Mouse (Mus musculus) right cerebral cortex, postnatal 14 days (tissue): ENCODE measurements around the gene Smoc2.

Experiments
- DNase-seq: peaks from one replicate; pipeline ENCODE4 v3.0.0; 2022

The Smoc2 gene

DNA sequence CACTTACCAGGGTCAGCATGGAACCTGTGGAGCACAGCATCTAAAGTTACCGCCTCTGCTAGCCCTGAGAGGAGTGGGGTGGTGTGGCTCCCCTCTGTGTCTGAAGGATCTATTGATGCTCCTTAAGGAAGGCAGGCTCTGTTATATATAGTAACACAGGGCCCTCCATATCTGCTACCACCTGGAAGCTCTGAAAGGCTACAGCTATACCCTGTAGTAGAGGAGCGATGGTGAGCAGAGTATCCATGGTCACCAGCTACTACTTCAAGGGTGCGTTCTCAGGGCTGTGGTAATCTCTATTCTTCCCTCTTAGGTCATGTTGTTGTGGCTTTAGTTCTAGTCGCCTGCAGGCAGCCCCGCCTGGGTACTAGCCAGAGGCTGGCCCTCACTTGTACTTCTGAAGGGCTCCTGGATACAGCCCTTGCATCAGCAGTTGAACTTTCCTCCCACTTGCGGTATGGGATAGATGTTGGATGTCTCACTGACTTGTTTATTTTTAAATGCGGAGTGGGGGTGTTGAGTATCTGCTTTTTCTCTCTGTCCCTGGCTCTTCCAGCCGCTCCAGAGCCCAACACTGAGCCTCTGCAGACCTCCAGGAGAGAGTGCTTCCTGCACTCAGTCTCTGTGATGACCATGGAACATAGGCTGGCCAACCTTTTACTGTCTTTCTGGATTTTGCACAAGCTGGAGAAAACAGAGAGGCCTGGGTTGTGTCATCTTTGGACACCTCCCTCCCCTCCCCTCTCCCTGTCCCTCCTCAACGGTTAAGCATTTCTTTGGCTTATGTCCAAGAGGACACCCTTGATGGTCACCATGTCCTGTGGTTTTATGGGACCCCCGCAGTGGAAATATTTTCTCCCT, 74.1 kb downstream of the Smoc2 start:
- no peak for DNase-seq

DNA sequence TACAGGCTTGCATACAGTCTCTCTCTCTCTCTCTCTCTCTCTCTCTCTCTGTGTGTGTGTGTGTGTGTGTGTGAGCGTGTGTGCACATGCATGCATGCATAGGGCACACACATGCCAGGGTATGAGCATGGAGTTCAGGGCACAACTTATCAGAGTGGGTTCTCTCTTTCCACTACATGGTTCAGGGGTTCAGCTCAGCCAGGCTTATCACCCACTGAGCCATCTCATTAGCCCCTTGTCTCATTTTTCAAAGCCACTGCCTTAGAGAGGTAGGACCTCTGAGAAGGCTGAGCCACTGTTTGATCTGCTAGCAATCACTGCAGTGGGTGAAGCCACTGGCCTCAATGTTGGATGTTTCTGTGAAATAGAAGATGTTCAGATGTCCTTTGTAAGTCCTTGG, 82.2 kb downstream of the Smoc2 start:
- DNase-seq: no peak

DNA sequence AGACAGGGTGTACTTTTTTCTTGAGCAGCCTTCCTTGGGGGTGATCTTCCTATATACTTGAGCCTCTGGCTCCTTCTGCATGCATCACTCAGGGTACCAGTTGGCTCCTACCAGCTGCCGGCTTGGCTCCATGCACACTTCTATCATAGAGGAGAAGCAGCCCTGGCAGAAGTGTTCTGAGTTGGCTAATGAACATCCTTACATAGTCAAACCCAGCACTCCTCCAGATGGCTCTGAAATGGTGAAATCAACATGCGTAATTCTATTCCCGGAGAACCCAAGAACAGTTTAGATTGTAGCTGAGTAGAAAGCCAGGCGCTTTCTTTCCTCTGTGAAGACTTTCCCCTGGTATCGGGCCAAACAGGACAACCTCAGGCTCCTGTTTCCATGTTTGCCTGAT, 91.2 kb downstream of the Smoc2 start:
- peak; percentile 39 for DNase-seq

DNA sequence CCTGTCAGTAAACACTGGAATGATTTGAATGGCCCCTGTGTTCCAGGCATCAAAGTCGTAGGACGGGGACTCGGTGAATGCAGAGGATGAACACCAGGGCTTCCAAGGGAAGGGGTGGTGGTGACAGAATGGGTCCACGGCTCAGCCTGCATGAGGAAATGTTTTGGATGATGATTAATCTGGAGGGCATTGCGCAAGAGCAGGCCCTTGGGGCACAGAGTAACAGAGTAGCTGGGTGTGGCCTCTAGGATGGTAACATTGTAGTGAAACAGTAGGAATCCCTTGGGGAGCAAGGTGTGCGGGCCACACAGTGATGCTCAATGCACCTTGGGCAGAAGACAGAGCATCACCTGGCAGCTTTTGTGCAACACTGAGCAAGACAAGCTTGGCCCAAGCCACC, 92.3 kb downstream of the Smoc2 start:
- DNase-seq: no peak

DNA sequence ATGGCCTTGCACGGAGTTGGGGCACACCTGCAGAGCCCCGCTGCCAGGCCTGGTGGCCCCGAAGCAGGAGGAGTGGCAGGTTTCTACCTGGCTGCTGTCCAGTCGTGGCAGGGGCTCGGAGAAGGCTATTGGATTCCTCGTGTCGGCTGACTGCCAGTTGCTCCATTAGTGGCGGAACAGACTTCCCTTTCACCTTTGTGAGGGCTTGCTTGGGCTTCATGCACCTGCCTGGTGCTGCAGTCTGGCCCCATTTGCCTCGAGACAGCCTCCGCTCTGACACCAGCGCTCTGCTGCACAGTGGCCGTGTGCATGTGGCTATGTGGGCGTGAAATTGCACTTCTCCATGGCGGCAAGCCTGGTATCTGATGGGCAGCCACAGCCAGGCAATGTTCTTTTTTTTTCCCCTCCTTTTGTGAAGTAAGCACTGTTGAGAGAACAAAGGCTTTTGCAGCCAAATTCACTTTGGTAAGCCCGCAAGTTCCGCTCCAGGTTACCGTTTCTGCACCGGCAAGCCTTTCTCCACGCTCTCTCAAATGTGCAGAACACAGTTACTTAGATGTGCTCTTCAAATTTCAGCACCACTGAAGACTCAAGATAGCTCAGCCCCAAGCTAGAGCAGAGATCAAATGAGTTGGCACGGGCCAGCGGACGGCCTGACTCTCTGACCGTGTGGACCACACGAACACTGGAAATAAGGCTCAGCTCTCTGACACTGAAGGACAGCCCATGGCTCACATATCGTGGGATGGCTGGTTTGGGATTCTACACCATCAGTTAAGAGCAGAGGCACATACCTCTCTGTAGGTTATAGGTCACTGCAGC, 93.2 kb downstream of the Smoc2 start:
- DNase-seq: no peak

DNA sequence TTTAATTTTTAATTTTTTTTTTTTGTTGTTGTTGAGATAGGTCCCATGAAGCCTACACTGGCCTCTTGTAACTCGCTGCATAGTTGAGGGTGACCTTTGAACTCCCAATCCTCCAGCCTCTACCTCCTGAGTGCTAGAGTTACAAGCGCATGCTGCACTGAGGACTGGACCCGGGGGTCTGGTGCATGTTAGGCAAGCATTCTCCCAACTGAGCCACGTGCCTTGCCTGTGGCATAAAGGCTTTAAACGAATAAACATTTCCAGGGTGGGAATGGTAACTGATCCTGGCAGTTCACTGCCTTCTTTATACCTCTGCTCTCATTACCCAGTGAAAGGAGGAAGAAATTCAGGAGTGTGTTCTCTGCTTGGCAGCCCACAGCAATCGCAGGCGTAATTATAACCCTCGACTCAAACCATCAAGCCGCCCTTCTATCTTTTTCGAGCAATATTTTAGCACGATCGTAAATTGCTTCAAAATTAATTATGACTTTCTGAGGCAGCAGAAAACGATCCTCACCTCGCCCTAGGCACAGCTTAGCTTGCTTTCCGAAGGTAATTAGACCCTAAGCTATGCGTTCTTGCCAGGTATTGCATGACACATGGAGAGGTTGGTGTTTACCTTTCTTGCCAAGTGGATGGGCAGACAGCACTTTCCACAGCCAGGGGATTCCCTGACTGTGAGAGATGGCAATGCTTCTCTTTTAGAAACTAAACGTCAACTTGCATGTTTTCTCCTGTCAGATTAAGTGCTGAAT, 99.6 kb downstream of the Smoc2 start:
- DNase-seq: no peak

DNA sequence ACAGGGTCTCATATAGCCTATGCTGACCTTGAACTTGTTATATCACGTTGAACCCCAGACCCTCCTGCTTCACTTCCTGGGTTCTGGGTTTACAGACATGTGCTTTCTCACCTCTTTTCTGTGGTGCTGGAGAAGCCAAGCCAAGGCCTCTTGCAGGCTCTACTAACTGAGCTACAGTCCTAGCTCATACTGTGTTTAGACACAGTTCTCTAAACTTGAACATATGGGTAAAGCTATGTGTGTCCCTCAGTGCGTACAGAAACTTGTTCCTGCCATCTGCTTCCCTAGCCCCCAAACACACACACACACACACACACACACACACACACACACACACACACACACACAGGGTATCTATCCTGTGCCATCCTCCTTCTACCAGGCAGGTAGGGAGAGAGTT, 100.2 kb downstream of the Smoc2 start:
- no peak for DNase-seq

DNA sequence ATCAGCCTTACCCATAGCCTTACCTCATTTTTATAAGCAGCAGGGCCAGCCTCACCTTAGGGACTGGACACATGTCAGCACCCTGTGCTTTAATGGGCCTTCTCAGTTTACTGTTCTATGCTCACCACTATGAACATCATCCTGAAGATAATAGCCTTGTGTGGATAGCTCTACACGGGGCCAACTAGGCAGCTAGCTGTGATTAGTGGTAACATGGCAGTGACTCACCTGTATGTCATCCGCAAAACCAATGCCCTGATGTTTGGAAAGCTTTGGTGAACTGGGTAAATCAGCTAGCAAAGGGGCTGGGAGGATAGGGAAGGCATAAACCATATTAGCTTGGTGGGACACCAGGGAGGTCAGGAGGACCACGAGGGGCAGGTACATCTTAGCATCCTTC, 100.7 kb downstream of the Smoc2 start:
- no peak for DNase-seq

DNA sequence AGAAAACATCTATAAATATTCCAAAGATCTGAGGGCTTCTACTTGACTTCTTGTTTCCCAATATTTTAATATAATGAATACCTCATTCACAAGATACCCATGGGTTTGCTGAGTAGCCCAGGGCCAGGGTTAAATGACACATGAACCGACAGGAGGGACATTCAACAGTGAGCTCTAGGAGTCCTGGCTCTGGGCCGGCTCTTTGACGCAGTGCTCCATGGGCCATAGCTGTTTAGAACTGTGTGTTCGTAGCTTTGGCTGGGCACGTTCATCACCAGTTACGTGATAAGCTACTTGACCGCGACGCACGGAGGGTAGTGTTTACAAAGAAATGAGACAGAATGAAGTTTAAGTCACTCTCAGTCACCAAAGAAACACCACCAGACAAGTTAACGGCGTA, 101.2 kb downstream of the Smoc2 start:
- DNase-seq: no peak

DNA sequence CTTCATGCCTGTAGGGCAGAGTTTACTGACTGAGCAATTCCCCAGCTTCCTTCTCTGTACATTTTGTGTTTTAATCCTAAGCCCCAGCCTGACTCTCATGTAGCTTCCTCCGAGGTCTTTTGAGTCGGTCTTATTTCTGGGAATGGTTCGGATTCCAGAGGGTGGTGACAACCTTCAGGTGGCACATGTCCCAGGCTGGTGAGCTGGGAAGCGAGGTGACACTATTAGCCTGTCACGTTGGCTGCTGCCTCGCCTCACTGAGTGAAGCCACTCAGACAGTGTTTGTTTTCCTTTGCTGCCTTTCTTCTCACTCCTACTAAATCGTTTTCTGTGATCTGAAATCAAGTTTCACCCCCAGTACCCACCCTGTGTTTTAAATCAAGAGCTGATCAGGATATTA, 102.2 kb downstream of the Smoc2 start:
- DNase-seq: no peak

DNA sequence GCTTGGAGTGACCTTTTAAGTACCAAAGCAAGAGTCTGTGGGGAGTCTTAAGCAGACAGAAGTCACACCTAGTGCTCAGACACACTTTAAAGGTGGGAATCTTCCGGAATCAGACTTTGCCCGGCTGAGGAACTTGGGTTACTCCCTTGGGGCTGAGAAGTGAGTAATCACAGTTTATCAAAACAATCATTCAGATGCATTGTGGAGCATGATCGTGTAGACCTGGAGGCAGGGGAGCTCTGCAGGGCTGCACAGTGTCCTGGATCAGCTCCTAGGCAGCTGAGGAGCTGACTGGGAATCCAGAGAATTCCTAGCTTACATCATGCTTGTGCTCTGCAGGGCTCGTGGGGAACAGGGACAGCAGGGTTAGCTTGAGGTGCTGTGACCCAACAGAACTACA, 104.7 kb downstream of the Smoc2 start:
- DNase-seq: no peak

DNA sequence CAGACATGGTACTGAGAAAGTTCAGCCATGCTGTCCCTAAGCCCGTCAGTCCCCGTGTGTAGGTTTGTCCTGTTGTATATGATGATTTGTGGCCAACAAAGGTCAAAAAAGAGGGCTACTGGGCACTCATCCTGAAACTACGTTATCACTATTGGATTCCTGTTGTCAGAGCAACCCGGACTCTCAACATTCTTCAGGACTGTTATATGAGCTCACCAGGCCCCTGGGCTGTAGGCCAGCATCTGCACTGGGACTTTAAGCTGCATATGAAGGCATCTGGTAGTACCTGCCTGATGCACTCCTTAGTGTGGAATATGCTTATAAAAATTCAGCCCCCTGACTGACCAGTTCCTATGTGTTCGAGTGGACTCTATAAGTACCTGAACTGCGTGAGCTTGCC, 105.7 kb downstream of the Smoc2 start:
- no peak for DNase-seq

DNA sequence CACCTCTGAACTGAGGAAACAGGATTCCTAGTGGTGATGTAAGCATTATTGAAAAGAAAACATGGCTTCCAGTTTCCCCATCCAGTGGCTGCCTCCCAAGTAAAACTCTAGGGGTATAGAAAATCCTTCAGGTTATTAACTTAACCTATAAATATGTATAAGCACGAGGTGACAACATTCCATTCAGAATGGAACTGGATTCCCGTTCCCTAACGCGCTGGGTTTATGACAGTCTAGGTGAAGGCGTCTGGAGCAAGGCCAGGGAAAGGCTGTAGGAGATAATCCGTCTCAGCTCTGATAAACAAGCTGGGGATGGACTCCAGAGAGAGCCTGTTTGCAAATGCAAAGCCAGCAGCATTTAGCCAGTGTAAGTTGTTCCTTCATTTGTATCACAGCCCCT, 108.0 kb downstream of the Smoc2 start:
- no peak for DNase-seq

DNA sequence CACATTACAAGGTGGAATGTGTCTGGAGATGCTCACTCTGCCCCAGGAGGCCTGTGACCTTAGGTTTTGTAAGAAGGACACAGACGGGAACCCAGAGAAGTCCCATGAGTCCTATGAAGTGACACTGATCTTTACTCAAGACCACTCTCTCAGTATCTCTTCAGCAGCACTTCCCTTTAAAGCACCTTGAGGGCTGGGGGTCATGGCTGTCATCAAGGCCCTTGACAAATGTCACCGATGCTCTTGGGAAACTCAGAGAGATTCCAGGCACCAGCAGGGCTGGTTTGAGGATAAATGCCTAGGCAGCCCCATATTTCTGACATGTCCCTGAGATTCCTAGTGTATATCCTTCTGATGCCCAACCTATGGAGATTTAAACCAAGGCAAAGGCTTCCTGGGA, 113.1 kb downstream of the Smoc2 start:
- DNase-seq: no peak

DNA sequence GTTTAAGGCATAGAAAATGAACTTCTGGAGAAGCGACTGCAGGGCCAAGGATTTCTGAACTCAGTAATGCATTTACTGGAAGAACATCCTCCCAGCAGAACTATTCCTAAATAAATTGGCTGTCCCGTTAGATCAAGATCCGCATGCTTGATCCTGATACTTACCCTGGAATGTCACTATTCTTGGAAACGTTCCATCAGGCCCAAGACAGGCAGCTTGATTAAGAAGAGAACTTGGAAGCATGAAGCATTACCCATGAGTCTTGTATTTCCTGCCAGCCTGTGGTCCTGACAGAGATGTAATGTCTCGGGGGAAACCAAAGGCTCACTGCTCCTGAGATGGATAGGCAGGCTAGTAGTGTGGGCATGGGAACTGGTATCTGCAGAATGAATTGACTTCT, 115.6 kb downstream of the Smoc2 start:
- no peak for DNase-seq

DNA sequence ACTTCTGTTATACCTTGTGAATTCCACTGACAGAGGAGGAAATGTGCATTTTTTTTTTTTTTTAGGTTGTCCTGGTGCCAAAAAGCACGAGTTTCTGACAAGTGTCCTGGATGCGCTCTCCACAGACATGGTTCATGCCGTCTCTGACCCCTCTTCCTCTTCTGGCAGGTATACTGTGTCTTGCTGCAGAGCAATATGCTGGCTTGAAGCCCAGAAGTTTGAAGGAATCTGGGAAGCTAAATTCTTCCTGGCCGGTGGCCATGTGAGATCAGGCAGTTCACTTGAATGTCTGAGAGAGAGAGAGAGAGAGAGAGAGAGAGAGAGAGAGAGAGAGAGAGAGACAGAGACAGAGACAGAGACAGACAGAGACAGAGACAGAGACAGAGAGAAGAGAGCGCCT, 118.2 kb downstream of the Smoc2 start:
- no peak for DNase-seq

DNA sequence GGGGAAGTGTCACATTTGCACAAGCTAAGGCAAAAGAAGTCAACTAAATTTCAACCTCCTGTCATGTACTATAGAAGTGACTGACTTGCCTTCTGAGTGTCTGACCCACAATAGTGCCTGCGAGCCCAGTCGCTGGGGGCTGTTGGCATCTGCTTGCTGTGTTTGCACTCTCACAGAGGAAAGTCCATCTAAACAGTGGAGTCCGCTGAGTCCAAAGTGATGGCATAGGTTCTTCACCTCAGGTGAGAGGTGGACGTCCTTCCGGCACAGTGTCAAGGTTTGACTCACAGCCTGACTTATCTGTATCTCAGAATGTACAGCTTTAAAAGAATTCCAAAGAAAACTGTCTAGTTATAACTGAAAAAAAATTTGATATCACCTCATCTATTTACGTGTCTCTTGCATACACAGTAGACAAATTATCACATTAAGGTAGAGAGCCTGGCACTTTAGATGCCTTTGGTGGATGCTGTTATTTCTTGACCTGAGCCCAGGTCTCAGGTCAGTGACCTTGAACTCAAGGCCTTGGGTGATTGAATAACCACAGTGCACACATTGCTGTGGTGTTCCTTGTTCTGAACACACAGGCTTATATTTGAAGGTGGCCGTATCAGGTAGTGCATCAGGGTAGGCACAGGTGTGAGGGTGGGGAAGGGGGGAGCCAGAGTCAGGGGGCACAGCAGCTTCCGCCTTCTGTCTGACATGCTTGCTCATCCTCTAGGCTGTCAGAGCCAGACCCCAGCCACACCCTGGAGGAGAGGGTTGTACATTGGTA, 119.5 kb downstream of the Smoc2 start:
- DNase-seq: no peak

DNA sequence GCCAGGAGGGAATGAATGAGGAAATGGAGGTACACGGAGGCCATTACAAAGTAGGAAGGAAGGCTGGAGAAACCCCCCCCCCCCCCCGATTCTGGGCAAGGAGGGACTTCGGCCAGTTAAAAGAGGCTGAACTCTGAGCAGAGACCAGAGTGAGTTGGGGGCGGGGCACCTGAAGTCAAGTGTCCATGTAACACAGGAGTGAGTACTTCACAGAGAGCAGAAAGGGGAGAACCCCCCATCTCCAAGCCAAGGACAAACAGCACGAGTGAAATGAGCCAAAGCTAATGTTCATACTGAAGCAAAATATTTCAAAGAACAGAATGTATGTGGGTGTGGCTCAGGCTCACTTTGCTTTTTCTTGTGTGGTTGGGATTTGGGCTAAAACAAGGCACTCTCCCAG, 121.7 kb downstream of the Smoc2 start:
- no peak for DNase-seq

DNA sequence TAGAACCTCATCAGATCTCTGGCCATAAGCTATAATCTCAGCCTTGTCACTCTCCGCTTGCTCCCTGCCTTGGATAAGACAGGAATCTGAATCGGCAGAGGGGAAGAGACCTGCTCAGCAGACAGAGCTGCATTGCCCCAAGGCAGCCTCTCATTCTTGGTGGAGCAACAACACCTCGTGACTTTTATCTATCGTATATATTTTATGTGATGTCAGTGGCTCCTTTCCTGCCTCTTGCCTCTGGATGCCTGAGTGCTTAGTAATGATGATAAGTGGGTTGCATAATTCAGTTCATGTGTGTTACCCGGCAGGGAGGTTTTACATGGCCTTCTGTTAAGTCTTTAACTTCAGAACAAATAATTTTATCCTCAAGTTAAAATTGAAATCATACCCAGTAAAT, 128.6 kb downstream of the Smoc2 start:
- no peak for DNase-seq

DNA sequence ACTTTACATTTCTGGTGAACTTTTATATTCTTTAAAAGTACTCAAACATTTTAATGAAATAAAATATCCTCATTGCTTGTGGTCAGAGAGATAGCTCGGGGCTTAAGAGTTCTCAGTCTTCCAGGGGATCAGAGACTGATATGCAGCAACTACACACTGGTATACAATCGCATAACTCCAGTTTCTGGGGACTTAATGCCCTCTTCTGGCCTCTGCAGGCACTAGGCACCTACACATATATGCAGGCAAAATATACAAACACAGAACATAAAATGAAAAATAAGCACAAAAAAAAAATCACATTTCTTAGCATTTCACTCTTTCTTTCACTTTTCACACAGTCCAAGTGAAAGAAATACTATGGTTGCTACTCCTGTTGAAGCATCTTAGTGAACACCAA, 133.2 kb downstream of the Smoc2 start:
- DNase-seq: no peak

DNA sequence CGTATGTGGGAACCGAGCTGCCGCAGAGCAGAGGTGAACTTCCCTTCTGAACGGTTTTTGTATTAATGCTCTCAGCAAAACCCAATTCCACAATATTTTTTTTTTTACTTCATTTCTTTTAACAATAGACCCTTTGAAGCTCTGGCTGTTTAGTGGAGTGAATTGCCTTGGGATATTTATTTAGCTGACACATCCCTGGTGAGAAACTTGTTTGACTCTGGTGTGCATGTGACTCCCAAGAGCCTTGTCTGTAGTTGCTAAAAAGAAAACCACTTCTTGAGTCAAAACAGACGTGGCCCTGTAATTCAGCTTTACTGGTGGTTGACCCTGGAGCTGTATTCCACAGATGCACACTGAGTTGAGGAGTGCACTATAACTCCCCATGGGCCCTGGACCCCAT, 135.2 kb downstream of the Smoc2 start:
- DNase-seq: no peak

DNA sequence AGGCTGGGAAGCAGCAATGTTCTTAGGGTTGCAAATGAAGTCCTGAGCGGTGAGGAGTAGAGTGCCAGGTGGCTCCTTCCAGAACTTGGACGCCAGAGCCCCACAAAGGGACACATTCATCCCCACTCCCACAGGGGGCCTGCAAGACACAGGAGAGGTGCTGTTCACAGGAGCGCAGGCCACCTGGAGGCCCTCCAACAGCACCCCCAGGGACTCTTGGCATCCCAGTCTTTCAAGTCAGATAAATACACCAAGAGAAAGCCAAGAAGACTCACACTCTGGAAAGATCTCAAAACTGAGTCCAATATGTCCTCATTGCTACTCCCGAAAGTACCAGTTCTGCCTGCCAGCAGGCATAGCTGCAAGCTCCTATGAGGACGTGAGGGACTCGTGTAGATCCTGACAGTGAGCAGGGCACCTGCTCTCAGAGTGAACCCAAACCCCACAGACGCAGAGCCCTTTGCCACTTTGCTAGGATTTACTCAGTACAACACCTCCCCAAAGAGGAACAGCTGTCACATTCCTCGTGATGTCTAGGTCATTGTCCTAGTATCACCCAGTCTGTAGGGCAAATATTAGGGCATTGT, 141.2 kb downstream of the Smoc2 start:
- no peak for DNase-seq

DNA sequence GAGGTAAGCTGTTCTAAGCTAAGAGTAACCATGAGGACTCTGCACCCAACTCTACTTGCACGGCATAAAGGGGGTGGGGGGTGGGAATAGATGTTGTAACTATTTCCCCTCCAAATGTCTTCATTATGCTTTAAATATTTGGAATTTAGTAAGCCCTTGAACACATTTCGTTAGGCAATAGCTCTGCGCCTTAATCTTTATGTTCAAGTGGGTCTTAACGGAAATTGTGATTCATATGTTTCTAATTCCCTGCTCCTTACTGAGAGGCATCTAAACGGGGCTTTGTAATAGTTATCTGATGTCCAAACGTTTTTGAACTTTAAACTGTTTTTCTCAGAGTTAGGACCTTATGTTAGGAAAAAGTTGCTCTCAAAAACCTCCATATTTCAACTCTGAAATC, 147.2 kb downstream of the Smoc2 start:
- DNase-seq: no peak
